Mouse (Mus musculus) megakaryocyte, embryonic 14.5 days (primary cell): ENCODE measurements at regions not wholly inside any gene's neighbourhood (a gene's known extent, or its start where the extent isn't known, plus 50 kb on each side); places are given as distances from the start of the nearest gene placed in this dataset.

ENCODE experiments used
- FLI1 ChIP-seq: IDR thresholded peaks from 2 replicates; pipeline ENCODE4 v1.6.1; 2012; ENCODE audit warnings: low read length, inconsistent platforms, mixed read lengths
- GATA1 ChIP-seq: IDR thresholded peaks from 3 replicates; pipeline ENCODE4 v1.6.1; 2012; ENCODE audit warnings: mixed read lengths, low read length, inconsistent platforms, borderline replicate concordance

GRCm38 (mm10) chr3:34441792-34442191 is 208.4 kb upstream of the Sox2 start:
- TF ChIP-seq GATA1 (no peak), FLI1 (no peak)
